Mouse (Mus musculus): ENCODE data around the gene Olfr1232.

The Olfr1232 gene
- long read RNA-seq, experiment 1: 0 reads
- long read RNA-seq, experiment 2: 0 reads

DNA sequence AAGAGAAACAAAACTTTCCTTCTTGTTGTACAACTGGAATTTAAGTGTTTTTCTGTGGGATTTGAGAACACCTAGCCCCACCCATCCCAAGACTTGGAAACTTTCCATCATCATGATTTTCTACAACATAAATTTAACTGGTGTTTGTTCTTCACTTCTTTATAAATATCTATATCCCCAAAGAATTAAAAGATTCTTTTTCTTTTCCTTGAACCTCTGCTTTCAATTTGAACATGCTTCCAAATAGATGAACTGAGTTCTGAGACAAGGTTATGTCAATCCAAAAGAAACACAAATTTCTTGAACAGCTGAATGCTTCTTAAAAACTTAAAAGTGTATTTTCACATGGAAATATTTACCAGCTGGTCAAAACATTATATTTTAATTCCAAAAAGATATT is at the start of gene Olfr1232:
Olfr1232 (minus strand) TSS at position 101 of the 400 bp plus-strand sequence.
- intact Hi-C loops (cut with DNase I): no loop called here

DNA sequence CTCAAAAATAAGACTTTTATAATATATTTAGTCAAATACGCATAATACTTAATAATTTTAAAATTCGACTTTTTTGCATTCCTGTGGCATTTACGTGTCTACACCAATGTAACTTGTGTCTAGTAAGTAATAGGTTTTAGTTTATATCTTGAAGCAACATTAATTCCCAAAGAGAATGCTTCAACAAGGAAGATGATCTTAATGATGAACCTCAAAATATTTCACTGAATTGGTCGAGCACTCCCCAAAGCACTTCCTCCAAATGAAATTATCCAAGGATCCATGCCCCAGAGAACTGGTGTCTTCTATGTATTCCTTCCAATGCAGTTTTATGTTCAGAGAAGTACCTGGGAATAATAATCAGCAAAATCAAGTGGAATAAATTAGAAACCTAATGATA is 35.3 kb upstream of the Olfr1232 start, which contains the start of gene Olfr1234:
Olfr1234 (minus strand) TSS at position 101 of the 400 bp plus-strand sequence.
- intact Hi-C loops (cut with DNase I): no loop called here

DNA sequence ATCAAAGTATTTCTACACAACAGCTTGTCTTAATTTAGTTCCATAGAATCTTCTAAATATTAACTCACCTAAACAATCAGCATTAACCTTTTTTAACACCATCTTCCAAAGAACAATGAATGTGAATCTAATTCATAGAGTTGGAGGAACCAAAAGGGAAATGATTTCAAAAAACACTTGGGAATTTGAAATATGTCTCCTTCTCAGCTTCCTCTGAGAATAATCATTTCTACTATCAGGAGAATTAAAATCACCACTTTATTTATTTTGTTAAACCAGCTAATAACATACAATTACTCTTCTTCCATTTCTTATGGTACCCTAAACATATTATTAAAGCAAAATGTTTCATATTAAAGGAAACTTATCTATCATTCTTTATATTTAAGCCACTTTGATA is 12.8 kb upstream of the Olfr1232 start, which contains the start of gene Olfr1233:
Olfr1233 (minus strand) TSS at position 101 of the 400 bp plus-strand sequence.
- intact Hi-C loops (cut with DNase I): no loop called here

DNA sequence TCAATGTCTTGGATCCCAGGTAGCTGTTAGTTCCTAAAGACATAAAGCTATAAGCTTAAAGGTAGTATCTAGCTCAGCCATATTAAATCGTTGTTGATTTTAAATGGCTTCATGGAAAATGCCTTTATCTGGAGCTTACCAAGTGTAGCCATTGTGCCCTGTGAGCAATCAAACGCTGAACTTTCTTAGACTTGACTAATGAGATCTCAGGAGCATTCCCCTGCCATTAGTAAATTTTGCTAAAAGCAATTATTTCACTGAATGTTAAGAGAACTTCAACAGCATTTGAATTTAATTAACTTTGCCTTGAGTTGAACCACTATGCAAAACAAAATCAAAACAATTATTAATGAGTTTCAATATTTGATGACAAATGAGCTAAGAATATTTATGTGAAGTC is 22.5 kb downstream of the Olfr1232 start, which contains the start of gene Olfr1231:
Olfr1231 (minus strand) TSS at position 101 of the 400 bp plus-strand sequence.
- intact Hi-C loops (cut with DNase I): no loop called here

DNA sequence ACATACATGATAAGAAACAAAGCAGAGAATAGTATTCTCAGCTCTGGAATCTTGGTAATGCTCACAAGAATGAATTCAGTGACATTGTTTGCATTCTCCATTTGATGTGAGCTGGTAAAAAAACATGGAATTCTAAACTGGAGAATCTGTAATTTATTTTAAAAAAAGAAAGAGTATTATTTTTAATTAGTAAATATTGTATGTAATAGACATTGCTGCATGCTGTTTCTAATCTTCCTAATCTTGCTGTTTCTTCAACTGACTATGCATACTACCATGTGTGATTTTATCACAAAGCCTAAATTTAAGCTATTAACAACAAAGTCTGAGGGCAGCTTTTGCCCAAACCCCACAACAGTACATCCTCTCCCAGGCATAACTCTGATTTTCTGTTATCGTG is 32.3 kb downstream of the Olfr1232 start, which contains the start of gene Olfr1230:
Olfr1230 (minus strand) TSS at position 101 of the 400 bp plus-strand sequence.
- intact Hi-C loops (cut with DNase I): no loop called here

DNA sequence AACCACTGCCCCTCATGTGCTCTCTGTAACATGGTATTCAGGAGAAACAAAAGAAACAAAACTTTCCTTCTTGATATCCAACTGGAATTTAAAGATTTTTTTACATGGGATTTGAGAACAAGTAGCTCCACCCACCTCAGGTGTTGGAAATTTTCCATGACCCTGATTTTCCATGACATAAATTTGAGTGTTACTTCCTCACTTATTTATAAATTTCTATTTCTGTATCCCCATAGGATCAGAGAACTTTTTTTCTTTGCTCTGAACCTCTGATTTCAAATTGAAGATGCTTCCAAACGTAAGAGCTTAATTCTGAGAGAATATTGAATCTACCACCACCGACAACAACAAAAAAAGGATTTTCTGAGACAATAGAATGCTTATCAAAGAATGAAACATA is 41.6 kb downstream of the Olfr1232 start, which contains the start of gene Olfr1229:
Olfr1229 (minus strand) TSS at position 101 of the 400 bp plus-strand sequence.
- intact Hi-C loops (cut with DNase I): no loop called here

Data from adrenal gland (tissue).